Mouse (Mus musculus) liver, embryonic 14.5 days (tissue): Measurements from ENCODE around the gene Tvp23b.

Experiments used
- CTCF ChIP-seq: IDR thresholded peaks from 2 replicates; pipeline ENCODE4 v1.5.1; 2016; ENCODE audit warnings: antibody characterized with exemption, low read depth, control low read depth
- EP300 ChIP-seq: IDR thresholded peaks from 2 replicates; pipeline ENCODE4 v1.6.1; 2016; ENCODE audit warnings: antibody characterized with exemption, low read depth

DNA sequence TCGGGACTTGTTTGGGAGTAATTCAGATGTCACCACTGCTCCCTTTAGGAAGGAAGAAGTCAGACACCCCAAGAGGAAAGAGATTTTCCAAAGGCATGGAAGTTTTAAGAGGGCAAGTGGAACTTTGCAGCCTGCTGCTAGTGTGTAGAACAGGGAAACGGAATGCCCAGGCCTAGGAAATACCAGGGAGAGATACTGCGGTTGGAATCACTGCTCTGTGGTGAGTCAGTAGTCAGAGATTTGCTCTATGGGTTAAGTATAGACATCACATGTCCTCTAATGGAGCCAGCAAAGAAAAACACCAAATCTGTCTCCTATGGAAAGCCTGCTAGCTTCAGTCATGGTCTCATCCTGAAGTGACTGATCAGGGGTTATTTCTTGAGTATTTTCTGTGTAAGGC, 60.9 kb downstream of the Tvp23b start:
- no peak for TF ChIP-seq EP300
- TF ChIP-seq CTCF: no peak
